Mouse (Mus musculus) stomach, postnatal 0 days (tissue): ENCODE measurements around the gene Hist1h4j. TPM values are rescaled to one million over a fixed set of nuclear protein-coding genes. Genes with fewer than 3 reads are reported as not detected.

Experiments used
- ATAC-seq: fragments of 200-750 bp; cut with Nextera tagmentation; 2 replicates; pipeline ENCODE4 v1.8.0; 2017; ENCODE audit not compliant: low FRiP score, low TSS enrichment
- DNase-seq: peaks from one replicate; pipeline ENCODE4 v3.0.0-alpha.2; 2016; ENCODE audit warnings: low spot score
- H3K27ac ChIP-seq: fragments of 300-500 bp; sonication (generic); replicated peaks from 2 replicates; pipeline ENCODE4 v1.5.1; 2014; ENCODE audit warnings: mild to moderate bottlenecking, control low read depth
- H3K27me3 ChIP-seq: fragments of 300-500 bp; sonication (generic); 2 replicates; pipeline ENCODE4 v1.6.1; 2014; ENCODE audit warnings: low read length; ENCODE audit not compliant: control insufficient read depth, insufficient read depth
- H3K36me3 ChIP-seq: fragments of 300-500 bp; sonication (generic); 2 replicates; pipeline ENCODE4 v1.6.1; 2014; ENCODE audit warnings: low read length, mixed read lengths; ENCODE audit not compliant: control insufficient read depth, insufficient read depth
- H3K4me1 ChIP-seq: fragments of 300-500 bp; sonication (generic); replicated peaks from 2 replicates; pipeline ENCODE4 v1.6.1; 2014; ENCODE audit warnings: antibody characterized with exemption; ENCODE audit not compliant: control insufficient read depth, insufficient read depth
- H3K4me2 ChIP-seq: fragments of 300-500 bp; sonication (generic); replicated peaks from 2 replicates; pipeline ENCODE4 v1.6.1; 2014; ENCODE audit warnings: low read depth, mild to moderate bottlenecking, control low read depth, moderate library complexity
- H3K4me3 ChIP-seq: fragments of 300-500 bp; sonication (generic); 2 replicates; pipeline ENCODE4 v1.5.1; 2014; ENCODE audit warnings: low read depth, low read length, control low read depth
- H3K9ac ChIP-seq: fragments of 300-500 bp; sonication (generic); 2 replicates; pipeline ENCODE4 v1.6.1; 2014; ENCODE audit warnings: mild to moderate bottlenecking, low read length, control low read depth, mixed read lengths
- H3K9me3 ChIP-seq: fragments of 300-500 bp; sonication (generic); 2 replicates; pipeline ENCODE4 v1.6.1; 2016; ENCODE audit warnings: low read length; ENCODE audit not compliant: control insufficient read depth
- CTCF ChIP-seq: IDR thresholded peaks from 2 replicates; pipeline ENCODE4 v1.5.1; 2016; ENCODE audit warnings: antibody characterized with exemption, low read depth, mild to moderate bottlenecking, moderate library complexity
- EP300 ChIP-seq: optimal IDR thresholded peaks from 2 replicates; pipeline ENCODE3; 2016; ENCODE audit warnings: antibody characterized with exemption
- WGBS: fragments of 180-500 bp; shearing (Covaris S2); extraction: QIAGEN DNeasy Blood & Tissue Kit; methylation state at CpG from one replicate; pipeline ENCODE4 v1.1.7; 2014; 5-methylcytosine and 5-hydroxymethylcytosine counted together
- polyA plus RNA-seq: library from polyadenylated mRNA; unstranded; fragments of >200 nt; fragmentation: Nextera tagmentation; extraction: Ambion mirVana; gene quantifications from 2 replicates; pipeline ENCODE4 v1.2.1, GENCODE M21; 2015

The Hist1h4j gene
- polyA plus RNA-seq, 1 experiment from 2014 or later, result 0.92 TPM

GRCm38 (mm10) chr13:21727948-21728572, 6.8 kb upstream of the Hist1h4j start:
- TF ChIP-seq EP300, result no peak
- no peak for TF ChIP-seq CTCF
- H3K27me3 ChIP-seq, result no peaks in the 10 kb centered on the region
- ATAC-seq, result no peak
- H3K4me2 ChIP-seq, result no peak overlapping the region
- 48% methylated on average over 11 of the region's 11 CpGs for WGBS
- no peaks in the 10 kb centered on the region for H3K9me3 ChIP-seq
- H3K27ac ChIP-seq, result no peak overlapping the region
- H3K4me1 ChIP-seq, result no peaks in the 10 kb centered on the region
- H3K36me3 ChIP-seq, result no peaks in the 10 kb centered on the region
- no peak overlapping the region for H3K9ac ChIP-seq
- DNase-seq, result no peak
- no peak overlapping the region for H3K4me3 ChIP-seq

GRCm38 (mm10) chr13:21729544-21729943, 5.3 kb upstream of the Hist1h4j start:
- Histone ChIP-seq H3K4me1 (no peaks in the 10 kb centered on the region), H3K27me3 (no peaks in the 10 kb centered on the region), H3K9me3 (no peaks in the 10 kb centered on the region), H3K4me2 (no peak overlapping the region), H3K27ac (no peak overlapping the region), H3K4me3 (no peak overlapping the region), H3K36me3 (no peaks in the 10 kb centered on the region), H3K9ac (no peak overlapping the region)
- no peak for ATAC-seq
- TF ChIP-seq EP300, result no peak
- no peak for TF ChIP-seq CTCF
- WGBS, result 65% methylated on average over 1 of the region's 1 CpGs
- DNase-seq, result no peak

- Histone ChIP-seq H3K36me3 (no peaks in the 10 kb centered on the region), H3K4me1 (no peaks in the 10 kb centered on the region), H3K9ac (no peak overlapping the region), H3K4me3 (no peak overlapping the region), H3K27me3 (no peaks in the 10 kb centered on the region), H3K9me3 (no peaks in the 10 kb centered on the region), H3K27ac (no peak overlapping the region), H3K4me2 (no peak overlapping the region)
- 82% methylated on average over 5 of the region's 5 CpGs for WGBS
- TF ChIP-seq CTCF (peak; percentile 22; the same call in 1 of the 2 replicates), EP300 (no peak)
- DNase-seq (no peak), ATAC-seq (no peak)
These were observed 1.4 kb upstream of the Hist1h4j start for GRCm38 (mm10) chr13:21733466-21733865.

- Histone ChIP-seq H3K27ac (peak overlapping the region; percentile 86), H3K27me3 (no peaks in the 10 kb centered on the region), H3K9ac (peak overlapping the region; percentile 57), H3K9me3 (no peaks in the 10 kb centered on the region), H3K4me3 (peak overlapping the region; percentile 43), H3K4me2 (peak overlapping the region; percentile 56), H3K4me1 (no peaks in the 10 kb centered on the region), H3K36me3 (no peaks in the 10 kb centered on the region)
- TF ChIP-seq CTCF (peak; percentile 95), EP300 (no peak)
- ATAC-seq, result peak; percentile 78
- 0% methylated on average over 21 of the region's 21 CpGs for WGBS
- DNase-seq, result peak; percentile 71
These were observed 606 bp upstream of the Hist1h4j start for GRCm38 (mm10) chr13:21734010-21734905.

- Histone ChIP-seq H3K36me3 (no peaks in the 10 kb centered on the region), H3K4me3 (no peak overlapping the region), H3K27ac (no peak overlapping the region), H3K4me1 (no peaks in the 10 kb centered on the region), H3K4me2 (no peak overlapping the region), H3K27me3 (no peaks in the 10 kb centered on the region), H3K9me3 (no peaks in the 10 kb centered on the region), H3K9ac (no peak overlapping the region)
- DNase-seq (no peak), ATAC-seq (no peak)
- 34% methylated on average over 1 of the region's 1 CpGs for WGBS
- TF ChIP-seq EP300, result no peak
- no peak for TF ChIP-seq CTCF
These were observed 10.1 kb downstream of the Hist1h4j start for GRCm38 (mm10) chr13:21745006-21745405.
